Mouse (Mus musculus) stomach, postnatal 0 days (tissue): ENCODE results near the gene Pla2g4d. TPM values are rescaled to one million over a fixed set of nuclear protein-coding genes. Genes with fewer than 3 reads are reported as not detected.
A peak's percentile ranks its signal among the peaks of the same experiment; 100 is the strongest.

Experiments used
- ATAC-seq: fragments of 200-750 bp; cut with Nextera tagmentation; 2 replicates; pipeline ENCODE4 v1.8.0; 2017; ENCODE audit not compliant: low FRiP score, low TSS enrichment
- DNase-seq: peaks from one replicate; pipeline ENCODE4 v3.0.0-alpha.2; 2016; ENCODE audit warnings: low spot score
- H3K27ac ChIP-seq: fragments of 300-500 bp; sonication (generic); replicated peaks from 2 replicates; pipeline ENCODE4 v1.5.1; 2014; ENCODE audit warnings: mild to moderate bottlenecking, control low read depth
- H3K27me3 ChIP-seq: fragments of 300-500 bp; sonication (generic); 2 replicates; pipeline ENCODE4 v1.6.1; 2014; ENCODE audit warnings: low read length; ENCODE audit not compliant: control insufficient read depth, insufficient read depth
- H3K36me3 ChIP-seq: fragments of 300-500 bp; sonication (generic); 2 replicates; pipeline ENCODE4 v1.6.1; 2014; ENCODE audit warnings: low read length, mixed read lengths; ENCODE audit not compliant: control insufficient read depth, insufficient read depth
- H3K4me1 ChIP-seq: fragments of 300-500 bp; sonication (generic); replicated peaks from 2 replicates; pipeline ENCODE4 v1.6.1; 2014; ENCODE audit warnings: antibody characterized with exemption; ENCODE audit not compliant: control insufficient read depth, insufficient read depth
- H3K4me2 ChIP-seq: fragments of 300-500 bp; sonication (generic); replicated peaks from 2 replicates; pipeline ENCODE4 v1.6.1; 2014; ENCODE audit warnings: low read depth, mild to moderate bottlenecking, control low read depth, moderate library complexity
- H3K4me3 ChIP-seq: fragments of 300-500 bp; sonication (generic); 2 replicates; pipeline ENCODE4 v1.5.1; 2014; ENCODE audit warnings: low read depth, low read length, control low read depth
- H3K9ac ChIP-seq: fragments of 300-500 bp; sonication (generic); 2 replicates; pipeline ENCODE4 v1.6.1; 2014; ENCODE audit warnings: mild to moderate bottlenecking, low read length, control low read depth, mixed read lengths
- H3K9me3 ChIP-seq: fragments of 300-500 bp; sonication (generic); 2 replicates; pipeline ENCODE4 v1.6.1; 2016; ENCODE audit warnings: low read length; ENCODE audit not compliant: control insufficient read depth
- CTCF ChIP-seq: IDR thresholded peaks from 2 replicates; pipeline ENCODE4 v1.5.1; 2016; ENCODE audit warnings: antibody characterized with exemption, low read depth, mild to moderate bottlenecking, moderate library complexity
- EP300 ChIP-seq: optimal IDR thresholded peaks from 2 replicates; pipeline ENCODE3; 2016; ENCODE audit warnings: antibody characterized with exemption
- WGBS: fragments of 180-500 bp; shearing (Covaris S2); extraction: QIAGEN DNeasy Blood & Tissue Kit; methylation state at CpG from one replicate; pipeline ENCODE4 v1.1.7; 2014; 5-methylcytosine and 5-hydroxymethylcytosine counted together
- polyA plus RNA-seq: library from polyadenylated mRNA; unstranded; fragments of >200 nt; fragmentation: Nextera tagmentation; extraction: Ambion mirVana; gene quantifications from 2 replicates; pipeline ENCODE4 v1.2.1, GENCODE M21; 2015

Gene Pla2g4d
- polyA plus RNA-seq, 1 experiment from 2014 or later, result 9.8 TPM

DNA sequence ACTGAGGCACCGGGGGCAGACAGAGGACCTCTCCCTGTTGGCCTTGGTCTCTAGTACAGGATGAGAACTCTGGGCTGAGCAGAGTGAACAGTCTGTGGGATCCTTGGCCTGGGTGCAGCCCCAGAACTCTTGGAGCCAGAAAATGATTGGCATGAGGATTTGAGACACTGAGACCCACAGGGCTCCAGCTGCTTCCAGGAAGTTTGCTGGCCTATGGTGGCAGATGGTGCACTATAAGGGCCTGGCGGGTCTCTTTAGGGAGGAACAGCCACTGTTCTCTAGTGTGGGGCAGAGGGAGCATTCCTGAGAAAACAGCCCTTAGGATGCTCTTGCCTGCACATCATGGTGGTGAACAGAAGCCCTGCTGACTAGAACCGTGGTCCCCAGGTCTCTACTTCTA lies 596 bp downstream of the Pla2g4d start:
- Histone ChIP-seq H3K4me3 (no peak overlapping the region), H3K9me3 (no peaks in the 10 kb centered on the region), H3K36me3 (no peaks in the 10 kb centered on the region), H3K27ac (no peak overlapping the region), H3K4me1 (no peaks in the 10 kb centered on the region), H3K4me2 (no peak overlapping the region), H3K9ac (no peak overlapping the region), H3K27me3 (no peaks in the 10 kb centered on the region)
- TF ChIP-seq EP300 (no peak), CTCF (no peak)
- 84% methylated on average over 3 of the region's 3 CpGs for WGBS
- DNase-seq, result no peak
- ATAC-seq, result no peak

DNA sequence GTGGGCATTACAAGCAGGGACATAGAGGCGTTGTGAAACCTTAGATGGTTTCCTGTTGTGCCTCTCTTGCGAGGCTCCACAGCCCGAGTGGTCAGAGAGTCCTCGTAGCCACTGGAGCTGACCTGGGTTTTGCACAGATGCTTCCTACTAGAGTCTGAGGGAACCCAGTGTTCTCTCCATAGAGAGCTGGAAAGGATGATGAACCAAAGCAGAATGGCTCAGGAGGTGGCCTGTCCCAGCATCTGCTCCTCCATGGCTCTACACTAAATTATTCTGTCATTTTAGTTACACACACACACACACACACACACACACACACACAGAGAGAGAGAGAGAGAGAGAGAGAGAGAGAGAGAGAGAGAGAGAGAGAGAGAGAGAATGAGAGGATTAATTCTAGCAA lies 3.4 kb downstream of the Pla2g4d start:
- Histone ChIP-seq H3K4me2 (no peak overlapping the region), H3K9me3 (no peaks in the 10 kb centered on the region), H3K27me3 (no peaks in the 10 kb centered on the region), H3K4me1 (no peaks in the 10 kb centered on the region), H3K36me3 (no peaks in the 10 kb centered on the region), H3K9ac (no peak overlapping the region), H3K4me3 (no peak overlapping the region), H3K27ac (no peak overlapping the region)
- TF ChIP-seq EP300 (no peak), CTCF (no peak)
- 79% methylated on average over 4 of the region's 4 CpGs for WGBS
- ATAC-seq, result no peak
- DNase-seq, result no peak

DNA sequence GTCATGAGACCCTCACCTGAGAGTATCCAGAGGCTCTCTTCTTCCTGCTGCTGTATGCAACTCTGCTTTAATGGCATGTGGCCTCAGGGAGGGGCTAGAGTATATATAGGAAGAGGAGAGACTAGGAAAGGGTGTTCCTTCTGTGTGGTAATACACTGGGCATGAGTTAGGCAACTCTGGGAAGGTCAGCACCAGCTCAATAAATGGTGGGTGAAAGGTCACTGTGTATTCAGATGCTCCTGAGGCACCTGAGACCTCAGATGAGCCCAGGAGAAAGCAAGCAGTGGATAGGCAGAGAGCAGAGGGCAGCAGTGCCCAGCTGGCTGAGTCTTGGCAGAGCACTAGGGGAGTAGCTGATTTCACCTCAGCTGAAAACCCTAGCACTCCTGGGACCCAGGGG lies 4.3 kb downstream of the Pla2g4d start:
- Histone ChIP-seq H3K4me3 (no peak overlapping the region), H3K4me1 (no peaks in the 10 kb centered on the region), H3K36me3 (no peaks in the 10 kb centered on the region), H3K27ac (no peak overlapping the region), H3K9me3 (no peaks in the 10 kb centered on the region), H3K27me3 (no peaks in the 10 kb centered on the region), H3K9ac (no peak overlapping the region), H3K4me2 (no peak overlapping the region)
- DNase-seq, result no peak
- TF ChIP-seq CTCF (peak; percentile 8; the same call in 1 of the 2 replicates), EP300 (no peak)
- peak; percentile 52; the same call in 1 of the 2 replicates for ATAC-seq

DNA sequence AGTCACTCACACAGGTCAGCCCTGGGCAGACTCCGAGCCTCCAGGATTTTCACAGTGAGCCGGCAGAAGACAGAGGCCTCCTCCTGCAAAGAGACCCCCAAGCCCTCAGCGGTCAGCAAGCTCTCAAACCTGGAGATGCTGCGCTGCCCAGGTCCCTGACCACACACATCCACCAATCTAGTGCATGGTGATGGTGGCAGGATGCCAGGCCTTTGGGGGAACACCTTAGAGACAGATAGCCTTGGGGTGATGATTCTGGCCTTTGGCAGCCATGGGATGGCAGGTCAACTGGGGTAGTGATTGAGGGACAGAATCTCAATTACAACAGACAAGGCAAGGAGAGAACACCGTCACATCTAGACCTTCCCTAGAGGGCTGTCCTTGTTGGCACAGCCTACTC lies 4.9 kb downstream of the Pla2g4d start:
- no peak for ATAC-seq
- 81% methylated on average over 5 of the region's 5 CpGs for WGBS
- no peaks in the 10 kb centered on the region for H3K9me3 ChIP-seq
- TF ChIP-seq CTCF (no peak), EP300 (no peak)
- H3K4me3 ChIP-seq, result no peak overlapping the region
- H3K27me3 ChIP-seq, result no peaks in the 10 kb centered on the region
- no peak overlapping the region; the same call in 1 of the 2 replicates for H3K27ac ChIP-seq
- H3K4me1 ChIP-seq, result no peaks in the 10 kb centered on the region
- no peak for DNase-seq
- no peak overlapping the region for H3K4me2 ChIP-seq
- no peaks in the 10 kb centered on the region for H3K36me3 ChIP-seq
- no peak overlapping the region for H3K9ac ChIP-seq

DNA sequence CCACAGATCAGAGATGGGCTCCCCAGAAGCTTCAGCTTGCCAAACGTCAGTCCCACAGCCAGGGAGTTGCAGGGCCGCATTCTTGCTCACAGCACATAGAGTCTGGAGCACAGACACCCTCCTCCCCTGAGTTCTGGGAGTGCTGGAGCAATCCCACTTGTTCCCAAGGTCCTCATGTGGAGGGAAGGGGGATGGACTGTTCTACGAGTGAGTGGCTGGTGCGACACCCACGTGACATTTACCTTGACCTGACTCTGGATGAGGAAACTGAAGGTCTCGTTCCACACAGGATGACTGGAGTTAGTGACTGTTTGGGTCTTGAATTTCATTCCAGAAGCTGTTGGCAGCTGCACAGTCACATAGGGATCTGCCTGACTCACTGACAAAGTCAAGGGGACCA lies 5.4 kb downstream of the Pla2g4d start:
- no peak overlapping the region for H3K9ac ChIP-seq
- ATAC-seq (no peak), DNase-seq (no peak)
- H3K27ac ChIP-seq, result no peak overlapping the region; the same call in 1 of the 2 replicates
- H3K4me1 ChIP-seq, result no peaks in the 10 kb centered on the region
- no peaks in the 10 kb centered on the region for H3K9me3 ChIP-seq
- TF ChIP-seq EP300, result no peak
- WGBS, result 39% methylated on average over 6 of the region's 6 CpGs
- H3K36me3 ChIP-seq, result no peaks in the 10 kb centered on the region
- no peak overlapping the region for H3K4me3 ChIP-seq
- H3K4me2 ChIP-seq, result no peak overlapping the region
- H3K27me3 ChIP-seq, result no peaks in the 10 kb centered on the region

DNA sequence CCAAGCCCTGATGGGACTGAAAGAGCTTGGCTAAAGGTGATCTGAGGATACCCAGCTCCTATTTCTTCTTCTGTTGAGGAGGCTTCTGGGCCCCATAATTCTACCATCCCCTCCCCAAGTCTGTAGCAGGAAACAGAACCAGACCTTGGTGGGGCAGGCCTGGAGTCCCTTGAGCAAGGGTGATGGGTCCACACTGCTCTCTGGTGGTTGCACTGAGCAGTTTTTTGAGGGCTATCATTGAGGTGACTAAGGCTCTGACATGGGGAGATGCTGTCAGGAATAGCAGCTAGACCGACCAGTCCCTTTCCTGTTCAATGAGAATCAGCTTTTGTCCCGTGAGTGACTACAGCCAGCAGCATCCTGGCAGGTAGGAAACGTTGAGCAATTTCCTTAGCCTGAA lies 7.8 kb downstream of the Pla2g4d start:
- 56% methylated on average over 3 of the region's 3 CpGs for WGBS
- no peaks in the 10 kb centered on the region for H3K4me1 ChIP-seq
- H3K27ac ChIP-seq, result no peak overlapping the region
- DNase-seq (no peak), ATAC-seq (no peak)
- H3K36me3 ChIP-seq, result no peaks in the 10 kb centered on the region
- no peaks in the 10 kb centered on the region for H3K9me3 ChIP-seq
- no peak overlapping the region for H3K4me2 ChIP-seq
- H3K27me3 ChIP-seq, result no peaks in the 10 kb centered on the region
- no peak overlapping the region for H3K9ac ChIP-seq
- H3K4me3 ChIP-seq, result no peak overlapping the region
- TF ChIP-seq EP300 (no peak), CTCF (peak; percentile 66)
